Mouse (Mus musculus) heart, adult 11 months (tissue): ENCODE data around the gene Sf3b1.
"Not testable (repeated sequence)": the region's sequence is repeated elsewhere in the genome, so short reads cannot be mapped to it uniquely, and the experiment has no call there.

Experiments
- DNase-seq: peaks from one replicate; pipeline ENCODE4 v3.0.0; 2022

The Sf3b1 gene

DNA sequence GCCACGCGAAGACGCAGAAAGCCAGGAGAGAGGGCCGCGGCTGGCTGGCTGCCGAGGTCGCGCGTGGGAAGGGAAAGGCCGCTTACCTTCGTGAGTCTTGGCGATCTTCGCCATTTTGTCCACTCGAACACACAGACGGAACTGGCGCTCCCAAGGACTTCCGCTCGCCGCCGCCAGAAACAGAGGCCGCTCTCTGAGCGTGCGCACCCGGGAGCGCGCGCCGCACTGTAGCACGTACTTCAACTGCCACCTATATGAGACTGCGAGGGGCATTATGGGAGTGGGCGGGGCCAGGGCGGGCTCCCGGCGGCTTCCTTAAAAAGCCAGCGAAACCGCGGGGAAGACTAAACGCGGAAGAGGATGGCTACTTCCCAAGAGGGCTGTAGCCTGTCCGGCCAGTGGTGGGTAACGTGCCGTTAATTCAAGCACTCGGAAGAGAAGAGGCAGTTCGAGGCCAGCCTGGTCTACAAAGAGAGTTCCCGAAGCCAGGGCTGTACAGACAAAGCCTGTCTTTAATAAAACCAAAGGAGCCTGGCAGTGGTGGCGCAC, at the start of gene Sf3b1:
Gene Sf3b1, minus strand, starts transcription at position 229 of the 549 bp plus-strand sequence.
- DNase-seq: peak; percentile 100

DNA sequence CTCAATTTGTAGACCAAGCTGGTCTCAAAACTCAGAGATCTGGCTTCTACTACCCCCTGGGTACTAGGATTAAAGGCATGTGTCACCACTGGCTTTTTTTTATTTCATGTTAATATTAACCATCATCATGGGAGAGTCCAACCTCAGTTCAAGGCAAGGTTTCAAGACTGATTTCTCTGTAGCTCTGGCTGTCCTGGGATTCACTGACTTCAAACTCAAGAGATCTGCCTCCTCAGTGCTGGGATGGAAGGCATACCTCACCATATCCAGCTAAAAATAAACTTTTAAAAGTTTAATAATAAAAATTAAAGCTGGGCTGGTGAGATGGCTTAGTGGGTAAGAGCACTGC, 49.1 kb upstream of the Sf3b1 start:
- no peak for DNase-seq

DNA sequence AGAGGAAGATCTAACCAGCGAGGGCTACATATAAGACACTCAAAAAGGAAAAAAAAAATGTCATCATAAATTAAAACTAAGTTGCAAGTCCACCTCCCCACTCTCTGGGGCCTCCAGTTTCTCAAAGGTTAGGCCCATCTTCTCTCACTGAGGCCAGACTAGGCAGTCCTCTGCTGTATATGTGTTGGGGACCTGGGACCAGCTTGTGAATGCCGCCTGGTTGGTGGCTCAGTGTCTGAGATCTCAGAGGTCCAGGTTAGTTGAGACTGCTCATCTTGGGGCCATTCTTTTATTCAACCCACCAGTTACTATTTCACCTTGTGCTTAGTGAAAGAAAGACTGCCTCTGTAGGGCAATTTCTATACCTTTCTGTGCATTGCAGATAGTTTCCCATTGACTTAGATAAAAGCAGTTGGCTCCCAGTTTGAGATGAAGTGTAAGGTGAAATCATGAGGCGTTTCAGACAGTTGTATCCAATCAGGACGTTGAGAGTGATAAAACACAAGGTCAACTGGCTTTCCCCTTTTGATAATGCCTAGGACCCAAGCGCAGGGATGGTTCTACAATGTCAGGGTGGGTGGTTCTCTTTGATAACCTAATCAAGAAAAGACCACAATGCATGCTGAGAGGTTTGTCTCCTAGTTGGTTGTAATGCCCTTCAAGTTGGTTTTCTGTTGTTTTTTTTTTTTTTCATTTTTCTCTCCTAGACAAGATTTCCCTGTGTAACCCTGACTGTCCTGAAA, 48.5 kb upstream of the Sf3b1 start:
- peak; percentile 88 for DNase-seq

DNA sequence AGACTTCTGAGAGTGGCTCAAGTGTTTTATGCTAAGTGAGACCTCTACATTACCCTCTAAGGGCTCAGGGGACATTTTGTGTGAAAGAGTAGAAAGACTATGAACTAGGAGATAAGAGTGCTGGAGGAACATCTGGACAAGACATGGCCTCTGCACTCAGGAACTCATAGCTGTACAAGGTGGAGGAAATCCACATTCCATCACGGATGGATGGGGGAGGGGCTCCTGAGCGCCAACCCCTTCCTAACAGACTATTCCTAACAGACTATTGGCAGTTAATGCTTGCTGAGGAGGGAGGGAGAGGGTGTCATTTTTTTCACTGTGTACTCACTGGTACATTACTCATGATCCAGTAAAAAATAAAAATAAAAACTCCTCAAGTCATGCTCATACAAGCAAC, 47.5 kb upstream of the Sf3b1 start:
- DNase-seq: no peak

DNA sequence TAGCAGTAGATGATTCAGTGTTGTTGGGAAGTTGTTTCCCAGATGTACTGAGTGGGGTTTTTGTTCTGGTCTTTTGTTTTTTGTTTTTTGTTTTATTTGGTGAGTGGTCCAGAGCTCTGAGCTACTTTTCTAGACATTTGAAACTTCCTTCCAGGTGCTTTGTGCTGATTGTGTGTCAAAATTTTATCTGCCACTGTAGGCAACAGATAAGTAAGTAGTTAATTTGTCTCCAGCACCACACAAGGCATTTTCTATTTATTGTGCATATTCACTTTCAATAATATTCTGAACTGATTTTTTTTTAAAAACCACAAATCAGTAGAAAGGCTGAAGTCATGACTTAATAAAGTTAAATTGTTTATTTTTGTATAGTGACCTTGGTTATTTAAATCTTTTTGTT, 45.0 kb upstream of the Sf3b1 start:
- not testable (repeated sequence) for DNase-seq

DNA sequence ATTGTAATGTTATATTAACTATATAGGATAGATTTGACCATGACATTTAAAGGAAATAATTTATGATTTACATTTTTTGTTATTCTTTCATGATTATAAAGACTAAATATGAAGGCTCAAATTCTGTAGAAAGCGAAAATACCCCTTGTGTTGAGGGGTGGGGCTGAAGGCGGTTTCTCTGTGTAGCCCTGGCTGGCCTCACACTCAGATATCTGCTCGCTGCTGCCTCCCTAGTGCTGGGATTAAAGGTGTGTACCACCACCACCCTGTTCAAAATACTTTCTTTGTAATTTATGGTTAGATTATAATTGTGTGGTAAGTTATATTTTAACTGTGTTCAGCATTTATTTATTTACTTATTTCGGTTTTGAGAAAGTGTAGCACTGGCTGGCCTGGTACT, 34.5 kb upstream of the Sf3b1 start:
- no peak for DNase-seq

DNA sequence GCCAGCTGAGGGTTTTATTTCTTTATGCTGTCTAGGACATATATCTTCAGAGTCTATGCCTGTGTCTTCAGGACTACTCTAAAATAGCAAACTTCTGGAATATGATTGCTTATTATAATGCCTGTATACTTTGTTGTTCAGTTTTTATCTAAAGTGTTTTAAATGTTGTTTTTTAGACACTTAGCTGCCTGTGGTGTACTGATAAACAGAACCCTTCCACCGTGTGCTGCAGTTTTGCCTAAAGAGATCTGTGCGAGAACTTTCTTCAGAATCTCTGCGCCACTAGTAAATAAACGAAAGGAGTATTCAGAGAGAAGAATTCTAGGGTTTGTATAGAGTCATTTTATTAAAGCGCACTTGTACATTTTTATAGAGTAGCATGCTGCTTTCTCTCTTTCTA, 33.8 kb upstream of the Sf3b1 start:
- DNase-seq: no peak

DNA sequence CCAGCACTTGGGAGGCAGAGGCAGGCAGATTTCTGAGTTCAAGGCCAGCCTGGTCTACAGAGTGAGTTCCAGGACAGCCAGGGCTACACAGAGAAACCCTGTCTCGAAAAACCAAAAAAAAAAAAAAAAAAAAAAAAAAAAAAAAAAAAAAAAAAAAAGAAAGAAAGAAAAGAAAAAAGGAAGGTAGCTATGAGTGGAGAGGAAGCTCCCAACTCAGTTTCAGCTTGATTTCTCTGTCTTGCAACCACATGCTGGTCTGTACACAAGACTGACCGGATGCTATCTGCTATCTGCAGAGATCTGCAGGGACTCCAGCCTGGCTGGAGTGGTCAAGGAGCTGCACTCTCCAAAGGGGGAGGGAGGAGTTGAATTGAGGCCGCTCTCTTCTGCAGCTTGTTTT, 31.1 kb upstream of the Sf3b1 start:
- not testable (repeated sequence) for DNase-seq

DNA sequence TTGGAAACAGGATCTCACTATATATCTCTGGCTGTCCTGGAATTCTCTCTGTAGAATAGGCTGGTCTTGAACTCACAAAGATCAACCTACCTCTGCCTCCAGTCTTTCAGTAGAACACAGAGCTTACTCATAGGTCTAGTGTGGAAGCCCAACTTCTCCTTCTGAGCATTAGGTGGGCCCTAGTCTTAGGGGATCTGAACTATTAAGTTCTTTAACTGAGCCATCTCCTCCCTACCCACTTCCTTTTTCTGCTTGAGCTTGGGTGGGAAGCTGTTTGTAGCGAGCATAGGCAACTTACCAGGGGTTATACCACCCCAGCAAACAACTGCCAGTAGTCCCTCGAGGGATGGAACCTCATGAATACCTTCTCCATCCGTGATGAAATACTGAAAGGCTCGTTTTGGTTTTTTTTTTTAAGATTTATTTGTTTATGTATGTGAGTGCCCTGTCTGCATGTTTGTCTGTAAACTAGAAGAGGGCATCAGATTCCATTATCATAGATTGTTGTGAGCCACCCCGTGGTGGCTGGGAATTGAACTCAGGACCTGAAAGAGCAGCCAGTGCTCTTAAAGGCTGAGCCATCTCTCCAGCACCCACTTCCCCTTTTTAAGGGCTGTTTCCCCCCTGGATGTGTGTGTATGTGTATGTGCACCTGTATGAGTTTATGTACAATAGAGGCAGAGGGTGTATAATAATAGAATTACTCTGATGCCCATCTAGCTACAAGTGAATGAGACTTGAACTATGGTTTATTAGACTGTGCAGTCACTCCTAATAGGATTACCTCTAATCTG, 28.2 kb upstream of the Sf3b1 start:
- no peak for DNase-seq

DNA sequence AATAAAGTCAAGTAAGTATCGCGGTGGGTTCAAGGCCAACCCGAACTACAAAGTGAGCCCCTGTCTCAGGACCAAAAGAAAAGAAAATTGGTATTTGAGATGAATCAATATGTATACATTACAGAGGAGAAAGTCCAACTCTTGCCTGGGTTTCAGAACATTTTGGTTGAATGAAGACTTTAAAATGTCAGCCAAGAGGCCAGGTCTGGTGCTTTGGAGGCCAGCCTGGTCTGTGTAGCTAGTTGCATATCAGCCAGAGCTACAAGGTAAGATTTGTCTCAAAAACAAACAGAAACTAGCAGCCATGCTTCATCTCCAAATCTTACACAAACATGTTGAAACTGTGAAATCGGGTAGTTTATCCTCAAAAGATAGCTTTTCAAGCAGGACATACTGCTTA, 26.3 kb upstream of the Sf3b1 start:
- DNase-seq: no peak

DNA sequence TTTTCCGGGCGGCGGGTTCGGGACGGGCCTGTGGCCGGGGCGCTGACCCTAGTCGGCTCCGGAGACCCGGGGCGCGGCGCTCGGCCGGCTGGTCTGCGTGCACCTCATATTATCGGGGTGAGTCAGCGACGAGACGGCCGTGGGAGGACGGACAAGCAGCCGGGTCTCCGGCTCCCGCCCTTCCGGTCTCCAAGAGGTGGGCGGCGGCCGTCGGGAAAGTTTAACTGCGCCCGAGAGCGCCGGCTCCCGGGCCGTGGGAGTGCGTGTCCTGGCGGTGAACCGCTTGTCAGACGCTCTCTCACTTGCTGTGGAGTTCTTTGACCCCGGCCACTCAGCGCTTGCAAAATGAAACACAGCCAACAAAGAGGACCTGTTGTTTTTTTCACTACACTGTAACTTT, 25.7 kb upstream of the Sf3b1 start:
- no peak for DNase-seq

DNA sequence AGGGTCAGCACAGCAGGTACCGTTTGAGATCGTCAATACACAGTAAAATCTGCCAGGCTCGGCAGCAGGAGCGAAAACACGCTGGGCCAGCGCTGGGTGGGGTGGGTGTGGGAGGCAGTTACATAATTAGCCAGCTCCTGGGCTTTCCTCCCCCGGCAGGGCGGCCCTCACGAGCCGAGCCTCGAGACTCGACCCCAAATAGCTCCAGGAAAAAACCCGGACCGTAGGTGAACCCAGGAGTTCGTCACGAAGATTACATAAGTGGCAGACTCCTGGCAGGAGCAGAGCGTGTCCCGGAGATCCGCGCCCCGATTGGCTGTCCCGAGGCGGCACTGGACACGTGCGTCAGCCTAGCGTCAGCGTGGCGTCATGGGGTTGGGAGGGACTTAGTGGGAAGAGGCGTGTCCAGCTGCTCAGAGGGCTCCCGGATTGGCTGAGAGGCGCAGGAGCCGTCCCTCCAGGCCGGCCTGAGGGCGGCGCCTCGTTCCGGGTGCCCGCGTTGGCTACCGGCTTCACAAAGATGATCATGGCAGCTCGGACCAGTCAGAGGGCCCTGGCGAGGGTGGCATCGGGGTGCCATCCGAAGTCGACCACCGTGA, 25.2 kb upstream of the Sf3b1 start, which contains the start of gene Coq10b:
Gene Coq10b, plus strand, starts transcription at position 416 of the 599 bp plus-strand sequence.
- DNase-seq: peak; percentile 100

DNA sequence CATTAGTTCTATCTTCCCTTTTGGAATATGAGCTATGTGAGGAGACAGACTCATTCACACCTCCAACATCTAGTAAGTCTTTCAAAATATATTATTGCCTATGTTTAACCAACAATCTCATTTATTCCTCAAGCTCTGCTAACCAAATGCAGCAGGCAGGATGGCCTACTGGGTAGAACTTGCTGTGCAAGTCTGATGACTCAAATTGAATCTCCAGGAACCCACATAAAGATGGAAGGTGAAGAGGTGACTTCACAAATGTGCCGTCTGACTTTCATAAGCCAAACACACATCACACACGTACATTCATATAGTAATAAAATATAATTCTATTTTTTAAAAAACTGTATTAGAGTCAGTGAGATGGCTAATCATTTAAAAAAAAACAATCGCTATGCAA, 24.4 kb upstream of the Sf3b1 start:
- no peak for DNase-seq

DNA sequence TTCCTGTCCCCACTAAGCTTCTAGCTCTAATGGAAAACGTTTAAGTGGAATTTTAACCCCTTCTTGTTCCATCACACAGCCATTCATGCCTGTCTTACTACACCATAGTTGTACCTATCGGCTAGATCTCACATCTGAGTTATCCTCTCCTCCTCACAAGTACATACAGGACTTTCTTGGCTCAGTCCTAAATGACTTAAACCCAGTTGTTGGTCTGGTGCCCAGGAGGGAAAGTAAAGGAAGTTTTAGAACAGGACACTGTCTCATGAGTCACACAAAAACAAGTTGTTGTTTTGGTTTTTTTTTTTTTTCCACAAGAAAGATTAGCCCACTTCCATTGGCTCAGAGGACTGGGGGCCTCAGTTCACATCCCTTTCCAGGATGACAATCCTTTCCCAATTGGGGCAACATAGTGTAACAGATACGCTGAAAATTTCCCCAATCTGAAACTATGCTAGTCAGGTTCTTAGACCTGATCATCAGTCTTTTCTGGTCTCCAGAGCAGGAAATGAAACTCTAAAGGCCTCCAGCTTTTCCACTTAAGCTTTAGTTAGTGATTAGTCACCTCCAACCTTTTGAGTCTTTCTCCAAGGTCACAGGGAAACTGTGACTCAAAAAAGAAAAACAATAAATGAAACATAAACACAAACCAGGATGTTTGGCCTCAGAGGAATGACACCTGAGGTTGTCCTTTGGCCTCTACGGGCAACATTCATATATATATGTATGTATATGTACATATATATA, 21.7 kb upstream of the Sf3b1 start:
- no peak for DNase-seq

DNA sequence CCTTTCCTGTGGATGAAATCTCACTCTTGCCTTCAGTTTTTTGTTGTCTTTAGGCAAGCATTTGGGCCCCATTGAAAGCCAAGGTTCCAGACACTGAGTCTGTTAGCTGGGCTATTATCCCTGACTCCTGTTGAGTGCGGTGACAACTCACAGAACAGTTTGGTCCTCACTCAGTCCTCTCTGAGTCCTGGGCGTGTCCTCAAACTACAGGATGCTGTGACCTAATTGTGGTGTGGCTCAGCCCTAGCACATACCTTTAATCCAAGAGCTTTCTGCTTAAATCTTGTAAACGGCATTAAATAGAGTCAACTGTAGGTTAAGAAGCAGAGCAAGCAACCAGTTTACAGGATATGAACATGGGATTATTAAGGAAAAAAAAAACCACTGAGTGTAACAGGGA, 15.9 kb upstream of the Sf3b1 start:
- DNase-seq: no peak

DNA sequence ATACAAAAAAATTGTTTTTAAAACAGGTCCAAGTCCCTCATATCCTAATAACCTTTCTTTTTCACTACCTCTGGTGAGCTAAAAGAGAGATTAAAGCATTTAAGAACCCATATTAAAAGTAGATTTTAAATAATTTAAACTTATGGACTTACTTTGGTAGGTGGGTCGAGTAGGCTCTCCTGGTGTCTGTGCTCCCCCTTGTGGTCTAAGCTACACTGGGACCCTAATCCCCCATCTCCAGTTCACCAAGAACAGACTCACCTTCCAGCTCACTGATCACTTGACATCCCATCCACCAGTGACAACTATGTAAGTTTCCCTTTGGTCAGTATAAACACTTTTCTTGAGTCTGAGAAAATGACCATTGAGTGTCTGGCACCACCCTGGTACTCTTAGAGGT, 15.0 kb upstream of the Sf3b1 start:
- DNase-seq: no peak

DNA sequence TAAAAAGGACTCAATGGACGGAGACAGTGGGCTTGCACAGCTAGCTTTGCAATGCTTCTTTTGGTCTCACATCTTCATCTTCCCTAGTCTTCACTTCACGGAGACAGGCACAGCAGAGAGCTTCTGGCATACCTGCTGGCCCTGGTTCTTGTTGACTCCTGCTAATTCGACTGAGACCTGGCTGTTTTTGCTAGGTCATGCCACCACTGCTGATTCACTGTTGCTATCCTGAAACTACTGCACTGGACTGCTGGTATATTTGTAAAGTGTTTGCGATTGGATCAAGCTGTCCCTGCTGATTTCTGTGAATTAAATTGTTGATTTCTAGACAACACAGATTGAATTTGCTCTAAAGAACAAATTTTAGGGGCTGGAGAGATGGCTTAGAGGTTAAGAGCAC, 14.4 kb upstream of the Sf3b1 start:
- no peak for DNase-seq

DNA sequence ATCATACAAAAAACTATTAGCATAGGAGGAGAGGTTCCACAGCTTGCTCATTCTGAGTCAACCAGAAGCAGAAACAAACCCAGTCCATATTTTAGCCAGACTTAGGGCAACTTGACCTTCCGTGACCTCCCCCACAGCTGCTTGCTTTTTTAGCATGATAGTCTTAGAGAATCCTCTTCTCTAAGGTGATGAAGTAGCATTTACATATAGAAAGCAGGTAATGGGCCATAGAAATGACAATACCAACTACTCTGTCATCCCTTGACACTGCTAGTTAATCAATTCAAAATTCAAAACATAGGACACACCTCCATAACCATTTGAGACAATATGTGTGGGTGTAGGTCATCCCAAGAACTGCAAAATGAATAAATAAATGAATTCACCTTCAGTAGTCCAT, 12.7 kb upstream of the Sf3b1 start:
- no peak for DNase-seq

DNA sequence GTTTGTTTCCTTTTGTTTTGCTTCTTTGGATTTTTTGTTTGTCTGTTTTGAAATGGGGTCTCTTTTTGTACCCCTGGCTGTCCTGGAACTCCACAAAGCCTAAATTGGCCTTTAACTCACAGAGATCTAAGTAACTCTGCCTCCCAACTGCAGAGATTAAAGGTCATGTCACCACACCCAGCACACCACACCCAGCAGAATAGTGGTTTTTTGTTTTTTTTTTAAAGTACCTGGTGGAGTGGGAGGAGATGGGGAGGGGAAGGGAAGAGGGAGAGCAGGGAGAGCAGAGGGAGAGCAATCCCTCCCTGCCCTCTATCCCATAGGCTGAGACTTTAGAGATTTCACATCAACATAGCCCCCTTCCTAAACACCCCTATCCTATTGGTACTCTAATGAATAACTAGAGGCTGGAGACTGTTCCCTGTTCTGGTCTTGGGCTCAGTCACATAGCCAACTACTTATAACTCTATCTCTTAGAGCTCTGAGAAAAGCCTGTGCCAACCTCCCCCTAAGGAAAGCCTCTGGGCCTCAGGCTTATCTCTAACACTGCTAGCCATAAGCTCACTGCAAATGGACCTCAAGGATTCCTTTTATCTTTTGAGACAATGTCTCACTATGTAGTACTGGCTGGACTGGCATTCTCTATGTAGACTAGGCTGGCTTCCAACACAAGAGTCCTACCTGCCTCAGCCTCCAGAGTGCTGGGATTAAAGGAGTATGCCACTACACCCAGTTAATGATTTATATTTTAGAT, 3.9 kb upstream of the Sf3b1 start:
- no peak for DNase-seq

DNA sequence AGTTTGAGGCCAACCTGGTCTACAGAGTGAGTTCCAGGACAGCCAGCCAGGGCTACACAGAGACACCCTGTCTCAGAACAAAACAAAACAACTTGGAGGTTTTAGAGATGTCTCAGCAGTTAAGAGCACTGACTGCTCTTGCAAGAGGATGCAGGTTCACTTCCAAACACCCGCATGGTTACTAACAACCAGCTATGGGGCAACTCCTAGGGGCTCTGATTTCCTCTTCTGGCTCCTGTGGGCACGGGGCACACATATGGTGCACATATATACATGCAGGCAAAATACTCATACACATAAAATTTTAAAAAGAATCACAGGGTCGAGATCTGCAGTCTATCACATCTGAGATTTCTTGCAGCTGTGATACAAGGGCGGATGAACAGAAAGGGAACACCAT, 2.2 kb upstream of the Sf3b1 start:
- DNase-seq: no peak

DNA sequence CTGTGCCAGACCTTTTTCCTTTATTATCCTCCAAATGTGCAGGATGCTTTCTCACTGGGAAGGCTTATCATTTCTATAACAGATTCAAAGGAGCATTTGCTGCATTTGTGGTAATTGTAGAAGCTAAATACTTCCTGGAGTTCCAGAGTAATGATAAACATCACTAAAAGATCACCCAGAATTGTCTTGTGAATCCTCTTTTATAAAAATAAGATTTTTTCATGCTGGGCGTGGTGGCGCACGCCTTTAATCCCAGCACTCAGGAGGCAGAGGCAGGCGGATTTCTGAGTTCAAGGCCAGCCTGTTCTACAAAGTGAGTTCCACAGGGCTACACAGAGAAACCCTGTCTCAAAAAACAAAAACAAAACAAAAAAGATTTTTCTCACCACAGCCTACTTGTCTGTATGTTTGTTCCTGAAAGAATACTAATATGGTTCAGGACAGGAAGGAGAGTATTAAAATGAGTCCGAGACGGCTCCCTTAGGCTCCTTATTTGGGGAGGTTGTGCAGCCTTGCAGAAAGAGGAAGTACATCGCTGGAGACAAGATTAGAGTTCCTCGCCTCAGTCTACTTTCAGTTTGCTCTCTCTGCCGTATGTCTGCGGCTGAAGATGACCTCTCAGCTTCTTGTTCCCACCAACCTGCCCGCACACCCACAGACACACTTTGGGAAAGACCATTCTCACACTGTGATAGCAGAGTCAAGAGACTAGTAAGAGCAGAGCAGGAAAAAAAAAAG, 1.4 kb upstream of the Sf3b1 start:
- peak; percentile 95 for DNase-seq

DNA sequence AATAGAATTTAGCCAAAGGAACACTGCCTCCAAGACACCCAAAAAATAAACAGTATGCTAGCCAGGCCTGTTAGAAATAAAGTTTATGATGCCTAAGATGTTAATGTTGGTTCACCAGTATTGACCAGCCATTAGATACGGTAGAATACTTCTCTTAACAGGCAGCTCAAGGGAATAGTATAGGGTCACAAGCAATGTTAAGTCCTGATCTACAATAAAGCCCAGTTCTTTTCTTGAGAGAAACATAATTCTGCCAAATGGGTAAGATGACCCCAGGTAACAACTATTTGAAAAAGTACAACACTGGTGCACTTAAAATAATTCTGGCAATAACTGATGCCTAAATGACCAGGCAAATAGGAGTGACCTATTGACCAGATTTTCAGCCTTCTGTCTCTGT, 685 bp upstream of the Sf3b1 start:
- no peak for DNase-seq
